Mouse (Mus musculus): ENCODE data around the gene Prim2. TPM values are rescaled to one million over a fixed set of nuclear protein-coding genes. Genes with fewer than 3 reads are reported as not detected.

The Prim2 gene
- polyA plus RNA-seq, 1 experiment, result 28.3 TPM

DNA sequence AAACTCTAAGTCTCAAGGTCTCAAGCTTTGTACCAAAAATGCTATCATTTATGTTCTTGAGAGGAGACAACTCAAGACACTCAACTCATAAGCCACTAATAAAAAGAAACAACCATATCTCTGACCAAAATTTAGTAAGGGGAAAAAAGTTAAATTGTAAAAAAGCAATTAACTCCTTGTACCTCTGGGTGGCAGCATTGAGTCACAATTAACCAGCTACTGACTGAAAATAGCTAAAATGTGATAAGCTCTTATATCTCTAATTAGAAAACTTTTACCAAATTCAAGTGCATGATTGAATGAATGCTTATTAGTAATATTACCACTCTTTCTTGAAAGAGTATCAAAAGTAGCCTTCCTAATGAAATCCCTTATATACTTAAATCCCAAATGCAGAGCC is 6.4 kb downstream of the Prim2 start:
- Histone ChIP-seq H3K27ac (ENCODE audit: insufficient read depth, low read length) (no peak overlapping the region), H3K4me3 (ENCODE audit: insufficient read depth, low read length) (no peak overlapping the region), H3K4me1 (ENCODE audit: control insufficient read depth, insufficient read depth, low read length) (no peaks in the 10 kb centered on the region)
- no peak for TF ChIP-seq CTCF (IDR thresholded peaks at IDR 0.05; ENCODE audit: borderline replicate concordance, insufficient read depth, low read length)
- TF ChIP-seq POLR2A (IDR thresholded peaks at IDR 0.05; ENCODE audit: low read depth, low read length), result no peak

DNA sequence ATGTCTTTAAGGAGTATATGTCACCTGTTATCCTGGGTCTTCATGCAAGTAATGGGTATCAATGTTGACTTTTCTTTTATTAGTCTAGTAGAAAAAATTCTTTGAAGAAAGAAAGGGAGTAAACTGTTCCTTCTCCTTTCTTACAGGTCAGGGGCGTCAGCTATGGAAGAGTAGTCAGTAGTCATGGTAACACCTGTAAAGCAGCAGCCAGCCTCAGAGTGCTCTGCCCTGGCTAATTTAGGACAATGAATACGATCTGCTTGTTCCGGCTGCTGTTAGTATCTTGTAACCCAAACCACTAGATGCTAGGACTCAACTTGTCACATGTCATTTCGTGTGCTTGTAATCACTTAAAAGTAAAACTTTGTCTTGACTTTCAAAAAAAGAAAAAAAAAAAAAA is 11.3 kb downstream of the Prim2 start:
- Histone ChIP-seq H3K4me1 (ENCODE audit: control insufficient read depth, insufficient read depth, low read length) (no peaks in the 10 kb centered on the region), H3K27ac (ENCODE audit: insufficient read depth, low read length) (no peak overlapping the region), H3K4me3 (ENCODE audit: insufficient read depth, low read length) (no peak overlapping the region)
- TF ChIP-seq POLR2A (IDR thresholded peaks at IDR 0.05; ENCODE audit: low read depth, low read length), result no peak
- TF ChIP-seq CTCF (IDR thresholded peaks at IDR 0.05; ENCODE audit: borderline replicate concordance, insufficient read depth, low read length), result no peak

DNA sequence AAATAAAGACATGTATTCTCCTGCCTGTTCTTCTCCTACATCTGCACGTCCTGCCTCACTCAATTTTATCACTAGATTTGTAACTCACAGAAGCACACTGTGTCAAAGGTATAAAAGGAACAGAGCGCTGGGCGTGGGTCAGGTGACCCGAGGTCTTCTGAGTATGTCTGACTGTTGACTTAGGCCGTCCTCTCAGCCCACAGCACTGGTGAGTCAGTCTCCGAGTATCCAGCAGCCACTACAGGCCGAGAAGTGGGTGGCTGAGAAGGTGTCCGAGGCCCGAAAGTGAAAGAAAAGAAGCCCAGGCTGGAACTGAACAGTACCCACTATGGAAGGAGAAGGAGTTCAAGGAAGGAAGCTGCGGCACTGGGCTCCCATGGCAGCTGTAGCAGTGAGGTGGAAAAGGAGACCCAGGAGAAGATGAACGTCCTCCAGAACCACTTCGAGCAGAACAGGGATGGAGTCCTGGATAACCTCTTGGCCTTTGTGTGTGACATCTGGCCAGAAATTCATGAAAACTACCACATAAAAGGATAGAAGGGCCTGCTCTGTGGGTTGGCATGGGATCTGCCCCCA is 11.9 kb downstream of the Prim2 start:
- no peak overlapping the region for H3K4me3 ChIP-seq (ENCODE audit: insufficient read depth, low read length)
- TF ChIP-seq POLR2A (IDR thresholded peaks at IDR 0.05; ENCODE audit: low read depth, low read length), result no peak
- TF ChIP-seq CTCF (IDR thresholded peaks at IDR 0.05; ENCODE audit: borderline replicate concordance, insufficient read depth, low read length), result no peak

GRCm38 (mm10) chr1:33650875-33651274 is 18.7 kb downstream of the Prim2 start:
- H3K27ac ChIP-seq (ENCODE audit: insufficient read depth, low read length), result no peak overlapping the region
- no peak overlapping the region for H3K4me3 ChIP-seq (ENCODE audit: insufficient read depth, low read length)
- no peak for TF ChIP-seq POLR2A (IDR thresholded peaks at IDR 0.05; ENCODE audit: low read depth, low read length)
- TF ChIP-seq CTCF (IDR thresholded peaks at IDR 0.05; ENCODE audit: borderline replicate concordance, insufficient read depth, low read length), result no peak
- no peaks in the 10 kb centered on the region for H3K4me1 ChIP-seq (ENCODE audit: control insufficient read depth, insufficient read depth, low read length)

More for the DNA sequence above, 11.9 kb downstream of the Prim2 start:
- Histone ChIP-seq H3K4me1 (ENCODE audit: control insufficient read depth, insufficient read depth, low read length) (no peaks in the 10 kb centered on the region), H3K27ac (ENCODE audit: insufficient read depth, low read length) (peak overlapping the region; percentile 51)

DNA sequence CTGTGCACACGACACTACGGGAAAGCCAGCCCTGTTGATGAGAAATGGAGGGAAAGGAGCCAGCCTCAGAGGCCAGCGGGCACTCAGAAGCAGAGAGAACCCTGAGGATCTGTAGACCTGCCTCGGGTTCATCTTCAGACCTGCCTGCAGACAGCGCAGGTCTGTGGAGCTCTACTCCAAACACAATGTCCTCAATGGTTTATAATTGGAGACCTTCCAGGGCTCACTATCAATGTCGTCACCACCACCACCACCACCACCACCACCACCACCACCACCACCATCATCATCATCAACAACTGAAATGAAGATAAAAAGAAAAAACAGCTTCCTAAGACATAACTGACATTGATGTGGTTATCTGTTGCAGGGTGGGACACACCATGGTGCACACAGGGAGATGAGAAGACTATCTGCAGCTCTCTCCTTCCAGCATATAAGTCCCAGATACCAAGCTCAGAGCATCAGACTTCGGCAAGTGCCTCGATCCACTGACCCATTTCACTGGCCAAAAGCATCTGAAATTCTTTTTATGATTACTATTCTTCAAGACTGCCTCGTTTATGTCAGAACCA is 20.0 kb downstream of the Prim2 start:
- Histone ChIP-seq H3K4me3 (ENCODE audit: insufficient read depth, low read length) (no peak overlapping the region), H3K27ac (ENCODE audit: insufficient read depth, low read length) (no peak overlapping the region), H3K4me1 (ENCODE audit: control insufficient read depth, insufficient read depth, low read length) (no peaks in the 10 kb centered on the region)
- TF ChIP-seq CTCF (IDR thresholded peaks at IDR 0.05; ENCODE audit: borderline replicate concordance, insufficient read depth, low read length) (no peak), POLR2A (IDR thresholded peaks at IDR 0.05; ENCODE audit: low read depth, low read length) (no peak)

- H3K27ac ChIP-seq (ENCODE audit: insufficient read depth, low read length), result no peak overlapping the region
- no peak overlapping the region for H3K4me3 ChIP-seq (ENCODE audit: insufficient read depth, low read length)
- TF ChIP-seq CTCF (IDR thresholded peaks at IDR 0.05; ENCODE audit: borderline replicate concordance, insufficient read depth, low read length) (no peak), POLR2A (IDR thresholded peaks at IDR 0.05; ENCODE audit: low read depth, low read length) (no peak)
- H3K4me1 ChIP-seq (ENCODE audit: control insufficient read depth, insufficient read depth, low read length), result no peaks in the 10 kb centered on the region
Measured at GRCm38 (mm10) chr1:33649021-33649420, 20.6 kb downstream of the Prim2 start.

- TF ChIP-seq POLR2A (IDR thresholded peaks at IDR 0.05; ENCODE audit: low read depth, low read length), result no peak
- no peak for TF ChIP-seq CTCF (IDR thresholded peaks at IDR 0.05; ENCODE audit: borderline replicate concordance, insufficient read depth, low read length)
- Histone ChIP-seq H3K4me1 (ENCODE audit: control insufficient read depth, insufficient read depth, low read length) (no peaks in the 10 kb centered on the region), H3K4me3 (ENCODE audit: insufficient read depth, low read length) (no peak overlapping the region), H3K27ac (ENCODE audit: insufficient read depth, low read length) (no peak overlapping the region)
Measured at GRCm38 (mm10) chr1:33647661-33648060, 21.9 kb downstream of the Prim2 start.

GRCm38 (mm10) chr1:33647173-33647572 is 22.4 kb downstream of the Prim2 start:
- TF ChIP-seq CTCF (IDR thresholded peaks at IDR 0.05; ENCODE audit: borderline replicate concordance, insufficient read depth, low read length) (no peak), POLR2A (IDR thresholded peaks at IDR 0.05; ENCODE audit: low read depth, low read length) (no peak)
- Histone ChIP-seq H3K4me1 (ENCODE audit: control insufficient read depth, insufficient read depth, low read length) (no peaks in the 10 kb centered on the region), H3K4me3 (ENCODE audit: insufficient read depth, low read length) (no peak overlapping the region), H3K27ac (ENCODE audit: insufficient read depth, low read length) (no peak overlapping the region)

DNA sequence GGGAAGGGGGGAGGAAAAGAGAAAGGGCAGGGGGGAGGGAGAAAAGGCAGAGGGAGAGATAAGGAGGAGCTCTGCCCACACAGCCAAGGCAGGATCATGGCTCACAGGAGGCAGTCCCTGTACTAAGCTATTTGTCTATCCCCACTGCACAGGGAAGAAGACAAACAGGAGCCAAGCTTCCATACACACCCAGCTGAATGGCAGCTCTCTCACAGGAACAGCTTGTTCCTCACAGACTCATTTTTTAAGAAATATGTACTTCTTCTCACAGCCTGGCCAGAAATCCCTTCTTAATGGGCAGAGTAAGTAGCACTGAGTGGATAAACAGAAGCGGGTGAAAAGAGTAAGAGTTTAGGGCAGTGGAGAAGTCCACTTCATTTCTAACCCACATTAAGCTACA is 23.9 kb downstream of the Prim2 start:
- TF ChIP-seq CTCF (IDR thresholded peaks at IDR 0.05; ENCODE audit: borderline replicate concordance, insufficient read depth, low read length), result no peak
- no peak for TF ChIP-seq POLR2A (IDR thresholded peaks at IDR 0.05; ENCODE audit: low read depth, low read length)
- H3K4me1 ChIP-seq (ENCODE audit: control insufficient read depth, insufficient read depth, low read length), result no peaks in the 10 kb centered on the region
- no peak overlapping the region for H3K27ac ChIP-seq (ENCODE audit: insufficient read depth, low read length)
- no peak overlapping the region for H3K4me3 ChIP-seq (ENCODE audit: insufficient read depth, low read length)

DNA sequence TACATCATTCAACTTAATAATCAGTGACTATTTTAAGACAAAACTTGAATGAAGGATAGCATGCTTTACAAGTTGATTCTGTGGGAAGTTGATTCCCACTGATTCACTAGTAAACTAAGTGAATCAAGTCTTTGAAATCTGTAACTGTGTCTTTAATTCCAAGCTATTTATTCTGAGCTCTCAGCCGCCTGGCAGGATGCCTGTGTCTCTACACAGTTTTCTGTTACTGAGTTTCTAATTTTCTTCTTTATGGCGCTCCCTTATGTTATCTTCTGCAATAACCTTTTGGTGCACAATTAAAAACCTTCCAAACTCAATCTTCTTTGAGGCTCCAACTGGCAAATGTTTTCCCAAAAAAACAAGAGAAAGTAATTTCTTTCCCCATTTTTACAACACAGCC is 28.5 kb downstream of the Prim2 start:
- Histone ChIP-seq H3K4me3 (ENCODE audit: insufficient read depth, low read length) (no peak overlapping the region), H3K4me1 (ENCODE audit: control insufficient read depth, insufficient read depth, low read length) (no peaks in the 10 kb centered on the region), H3K27ac (ENCODE audit: insufficient read depth, low read length) (no peak overlapping the region)
- TF ChIP-seq POLR2A (IDR thresholded peaks at IDR 0.05; ENCODE audit: low read depth, low read length) (no peak), CTCF (IDR thresholded peaks at IDR 0.05; ENCODE audit: borderline replicate concordance, insufficient read depth, low read length) (no peak)
